Mouse (Mus musculus) cerebellum, adult 9-10 months (tissue): ENCODE data around the gene Polr1a.
A peak's percentile ranks its signal among the peaks of the same experiment; 100 is the strongest.
"Not testable (repeated sequence)": the region's sequence is repeated elsewhere in the genome, so short reads cannot be mapped to it uniquely, and the experiment has no call there.

Source experiments
- DNase-seq: peaks from one replicate; pipeline ENCODE4 v3.0.0; 2022

Gene Polr1a

DNA sequence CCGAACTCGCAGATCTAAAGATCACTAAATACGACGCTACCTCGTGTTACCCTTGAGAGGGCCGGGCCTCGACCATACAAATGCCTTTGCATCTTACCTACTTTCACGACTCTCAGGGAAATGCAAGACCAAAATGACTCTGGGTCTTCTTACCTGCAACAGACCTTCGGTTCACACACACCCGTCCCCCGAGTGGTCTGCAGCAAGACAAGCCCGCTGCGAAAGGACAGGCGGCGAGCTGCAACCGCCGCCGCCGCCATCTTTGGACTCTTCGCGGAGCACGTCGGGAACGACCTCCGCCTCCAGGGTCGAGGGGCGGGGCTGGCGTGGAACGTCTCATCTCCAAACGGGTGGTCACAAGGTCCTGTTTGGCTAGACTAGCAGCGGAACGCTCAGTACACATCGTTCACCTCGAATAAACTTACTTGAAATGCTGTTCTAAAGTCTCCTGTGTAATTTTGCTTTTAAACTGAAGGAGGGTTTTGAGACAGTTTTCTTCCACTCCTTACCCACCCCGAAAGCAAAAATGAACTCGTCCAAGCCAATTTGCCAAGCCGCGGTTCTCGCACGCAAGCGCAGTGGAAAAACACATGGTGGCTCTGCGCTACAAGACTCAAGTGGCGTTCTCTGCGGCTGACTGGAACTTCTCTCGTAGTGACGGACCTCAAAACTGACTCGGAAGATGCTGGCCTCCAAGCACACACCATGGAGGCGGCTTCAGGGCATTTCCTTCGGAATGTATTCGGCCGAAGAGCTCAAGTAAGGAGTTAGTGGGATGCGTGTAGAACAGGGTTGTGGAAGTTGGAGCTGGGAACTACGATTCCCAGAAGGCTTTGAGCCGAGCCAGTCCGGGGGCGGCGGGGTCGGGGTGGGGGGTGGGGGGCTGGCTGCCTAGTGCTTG lies at the start of gene Polr1a, which contains the start of gene Ptcd3:
Gene Polr1a, plus strand, starts transcription at position 573 of the 901 bp plus-strand sequence.
Gene Ptcd3, minus strand, starts transcription at position 270 of the 901 bp plus-strand sequence.
- peak; percentile 93 for DNase-seq

DNA sequence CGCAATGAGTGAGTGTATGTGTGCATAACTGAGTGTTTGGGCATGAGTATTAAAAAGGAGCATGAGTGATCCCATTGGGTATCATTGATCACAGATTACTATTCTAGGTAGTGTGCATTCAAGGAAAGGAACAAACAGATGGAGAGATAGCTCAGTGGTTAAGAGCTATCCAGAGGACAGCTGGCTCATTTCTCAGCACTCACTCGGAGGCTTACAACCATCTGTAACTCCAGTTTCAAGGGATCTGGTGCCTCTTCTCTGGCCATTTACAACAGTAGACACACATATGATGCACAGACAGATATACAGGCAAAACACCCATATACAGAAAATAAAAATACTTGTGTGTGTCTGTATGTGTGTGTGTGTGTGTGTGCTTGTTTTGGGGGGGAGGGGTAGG lies 41.1 kb upstream of the Polr1a start:
- DNase-seq: no peak

DNA sequence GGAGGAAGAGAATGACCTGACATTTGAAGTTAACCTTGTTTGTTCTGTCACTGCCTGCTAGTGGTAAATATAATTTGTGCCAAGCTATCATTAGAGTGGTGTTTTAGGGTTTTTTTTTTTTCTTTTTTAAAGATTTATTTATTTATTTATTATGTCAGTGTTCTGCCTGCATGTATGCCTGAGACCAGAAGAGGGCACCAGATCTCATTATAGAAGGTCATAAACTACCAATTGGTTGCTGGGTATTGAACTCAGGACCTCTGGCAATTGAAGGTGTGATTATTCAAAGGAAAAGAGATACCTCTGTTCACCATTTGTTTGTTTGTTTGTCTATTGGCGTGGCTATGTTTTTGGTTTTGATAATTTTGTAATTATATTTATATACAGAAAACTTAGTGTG lies 40.0 kb upstream of the Polr1a start:
- DNase-seq: no peak

DNA sequence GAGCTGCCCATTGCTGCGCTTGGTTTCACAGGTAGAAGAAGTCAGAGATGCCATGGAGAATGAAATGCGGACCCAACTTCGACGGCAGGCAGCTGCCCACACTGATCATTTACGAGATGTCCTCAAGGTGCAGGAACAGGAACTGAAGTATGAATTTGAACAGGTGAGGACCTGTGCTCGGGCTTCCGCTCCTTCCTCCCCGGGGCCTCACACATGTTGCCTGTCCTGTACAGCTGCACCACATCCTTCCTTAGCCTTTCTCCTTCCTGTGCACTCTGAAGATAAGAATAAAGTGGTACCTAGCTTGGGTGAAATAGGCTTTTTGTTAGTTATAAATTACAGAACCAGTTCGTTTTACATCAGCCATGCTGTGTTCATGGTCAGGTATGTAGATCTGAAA lies 37.5 kb upstream of the Polr1a start:
- DNase-seq: no peak

DNA sequence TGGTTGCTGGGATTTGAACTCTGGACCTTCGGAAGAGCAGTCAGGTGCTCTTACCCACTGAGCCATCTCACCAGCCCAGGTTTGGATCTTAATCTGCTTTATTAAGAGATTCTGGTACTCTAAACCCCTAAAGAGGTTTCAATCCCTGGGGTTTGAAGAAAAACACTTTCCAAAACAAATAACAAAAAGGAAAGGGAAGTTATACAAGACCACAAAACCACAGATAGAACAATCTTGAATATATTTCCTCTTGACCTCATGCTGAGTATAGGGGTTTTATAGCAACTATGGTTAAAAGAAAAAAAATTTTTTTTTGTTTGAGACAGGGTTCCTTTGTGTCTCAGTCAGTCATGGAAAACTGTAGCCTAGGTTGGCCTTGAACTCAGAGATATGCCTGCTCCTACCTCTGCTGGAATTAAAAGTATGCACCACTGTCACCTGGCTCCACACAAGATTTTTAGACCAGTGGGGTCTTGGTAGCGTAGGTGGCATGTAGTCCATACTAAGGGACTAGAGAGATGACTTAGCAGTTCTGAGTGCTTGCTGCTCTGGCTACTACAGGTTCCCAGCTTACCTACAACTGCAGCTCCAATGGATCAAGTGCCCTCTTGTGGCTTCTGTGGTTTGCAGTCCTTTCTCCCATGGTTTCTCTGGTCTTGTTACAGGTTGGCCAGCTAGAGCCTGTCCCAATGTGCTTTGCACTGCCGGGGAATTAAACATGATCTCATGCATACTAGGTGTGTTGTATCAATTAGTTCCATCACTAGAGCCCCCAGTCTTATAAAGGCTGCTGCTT lies 30.7 kb upstream of the Polr1a start:
- no peak for DNase-seq

DNA sequence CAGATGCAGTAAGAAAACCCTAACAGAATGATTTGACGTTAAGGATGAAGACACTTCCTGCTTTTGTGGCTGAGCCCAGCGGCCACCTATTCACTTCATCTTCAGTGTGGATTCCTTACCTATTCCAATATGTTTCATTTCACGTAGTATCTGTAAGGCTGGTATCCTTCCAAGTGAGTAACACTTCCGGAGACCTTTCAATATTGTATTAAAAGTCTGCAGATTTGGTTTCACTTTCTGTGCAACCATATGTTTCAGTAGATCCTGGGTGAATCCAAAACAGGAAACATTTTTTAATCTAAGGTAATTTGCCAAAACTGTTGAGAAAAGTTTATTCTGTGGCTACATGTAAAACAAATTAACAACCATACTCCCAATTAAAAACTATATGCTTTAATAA lies 15.6 kb upstream of the Polr1a start:
- DNase-seq: no peak

DNA sequence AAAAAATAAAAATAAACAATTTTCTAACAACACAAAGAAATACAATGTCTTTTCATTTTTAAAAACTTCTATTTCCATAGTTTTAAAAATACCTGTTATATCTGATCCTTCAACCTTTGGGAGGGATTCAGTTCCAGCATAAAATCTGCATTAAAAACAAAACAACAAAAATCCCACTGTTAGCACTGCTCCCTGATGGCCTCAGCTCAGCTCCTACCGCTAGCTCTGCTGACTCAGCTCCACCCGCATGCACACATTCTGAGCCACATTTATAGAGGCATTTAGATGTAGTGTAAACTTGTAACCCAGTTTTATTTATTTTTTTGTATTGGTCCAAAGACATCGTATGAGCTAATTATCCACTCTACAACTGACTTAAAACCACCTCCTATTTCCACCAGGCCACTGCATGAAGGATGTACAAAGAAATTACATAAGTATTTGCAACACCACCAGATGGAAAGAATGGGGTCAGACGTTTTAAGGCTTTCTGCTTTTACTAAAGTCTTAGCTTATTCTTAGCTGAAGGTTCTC lies 1.1 kb upstream of the Polr1a start:
- peak; percentile 23 for DNase-seq

DNA sequence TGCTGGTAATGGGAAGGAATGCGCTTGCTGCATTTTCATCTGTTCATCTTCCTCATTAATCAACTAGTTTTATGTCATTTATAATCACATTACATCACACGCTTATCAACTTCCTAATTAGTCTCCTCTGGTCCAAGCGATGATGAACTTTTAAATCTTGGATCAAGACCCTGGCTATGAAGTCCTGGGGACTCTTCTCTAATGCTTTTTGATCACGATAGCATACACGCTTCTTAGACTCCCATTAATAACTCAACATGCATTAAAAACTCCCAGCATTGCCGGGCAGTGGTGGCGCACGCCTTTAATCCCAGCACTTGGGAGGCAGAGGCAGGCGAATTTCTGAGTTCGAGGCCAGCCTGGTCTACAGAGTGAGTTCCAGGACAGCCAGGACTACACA lies 531 bp downstream of the Polr1a start:
- no peak for DNase-seq

DNA sequence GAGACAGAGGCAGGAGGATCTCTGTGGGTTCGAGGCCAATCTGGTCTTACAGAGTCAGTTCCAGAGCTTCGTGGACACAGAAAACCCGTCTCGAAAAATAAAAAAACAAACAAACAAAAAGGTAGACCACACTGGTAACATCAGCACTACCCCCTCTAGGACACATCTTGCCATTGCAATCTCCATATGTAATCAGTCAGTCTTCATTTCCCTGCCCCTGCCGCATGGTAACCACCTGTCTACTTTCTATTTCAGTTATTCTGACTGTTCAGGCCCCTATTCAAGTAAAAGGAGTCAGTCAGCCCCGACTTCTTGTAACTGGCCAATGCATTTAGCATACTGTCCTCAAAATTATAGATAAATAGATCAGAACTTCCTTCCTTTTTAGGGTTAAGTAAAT lies 987 bp downstream of the Polr1a start:
- peak; percentile 42 for DNase-seq

DNA sequence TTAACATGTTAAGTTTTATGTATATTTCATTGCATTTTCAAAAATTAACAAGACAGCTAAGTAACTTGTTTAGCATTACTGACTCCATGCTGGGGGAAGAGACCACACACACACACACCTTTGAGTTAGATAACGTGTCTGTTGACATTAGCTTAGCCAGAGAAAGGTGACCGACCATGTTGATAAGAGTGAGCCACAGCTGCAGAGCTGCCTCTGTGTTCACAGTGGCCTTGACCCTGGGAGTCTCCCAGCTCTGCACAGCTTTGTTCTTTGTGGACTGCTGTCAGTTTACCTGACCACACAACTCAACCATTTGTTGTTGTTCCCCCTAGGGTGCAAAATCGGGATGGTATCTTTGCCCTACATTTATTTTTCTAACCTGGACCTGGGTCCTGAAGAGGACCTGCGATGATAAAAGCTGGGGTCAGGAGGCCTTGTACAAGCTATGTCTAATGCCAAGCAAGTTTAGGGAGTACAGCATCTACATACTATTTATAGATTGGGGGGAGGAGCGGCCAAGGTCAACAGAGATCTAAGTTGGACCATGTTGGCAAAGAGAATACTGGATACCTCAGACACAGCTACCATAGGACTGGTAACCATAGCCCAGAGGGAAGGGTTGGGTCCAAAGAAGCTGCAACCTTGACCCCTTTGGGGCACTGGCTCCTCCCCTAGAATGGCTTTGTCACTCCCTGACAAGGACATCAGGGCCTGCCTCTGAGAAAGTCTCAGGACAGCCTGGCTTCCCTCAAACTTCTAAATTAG lies 3.0 kb downstream of the Polr1a start:
- DNase-seq: no peak

DNA sequence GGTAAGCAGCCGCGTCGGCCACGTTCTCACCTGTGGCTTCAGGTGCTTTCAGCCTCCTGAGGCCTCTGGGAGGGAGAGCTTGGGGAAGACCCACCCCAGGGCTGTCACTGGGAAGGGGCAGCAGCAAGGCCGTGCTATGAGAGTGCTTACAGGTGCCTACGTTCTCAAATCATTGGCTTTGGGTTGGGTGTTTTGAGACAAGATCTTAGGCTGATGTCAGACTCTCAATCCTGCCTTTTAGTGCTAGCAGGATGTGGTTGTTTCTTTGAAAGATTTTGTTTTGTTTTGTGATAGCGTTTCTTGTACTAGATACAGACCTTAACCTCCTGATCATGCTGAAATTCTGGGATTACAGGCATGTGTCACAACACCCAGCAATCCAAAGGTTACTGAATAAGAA lies 11.9 kb downstream of the Polr1a start:
- DNase-seq: no peak

DNA sequence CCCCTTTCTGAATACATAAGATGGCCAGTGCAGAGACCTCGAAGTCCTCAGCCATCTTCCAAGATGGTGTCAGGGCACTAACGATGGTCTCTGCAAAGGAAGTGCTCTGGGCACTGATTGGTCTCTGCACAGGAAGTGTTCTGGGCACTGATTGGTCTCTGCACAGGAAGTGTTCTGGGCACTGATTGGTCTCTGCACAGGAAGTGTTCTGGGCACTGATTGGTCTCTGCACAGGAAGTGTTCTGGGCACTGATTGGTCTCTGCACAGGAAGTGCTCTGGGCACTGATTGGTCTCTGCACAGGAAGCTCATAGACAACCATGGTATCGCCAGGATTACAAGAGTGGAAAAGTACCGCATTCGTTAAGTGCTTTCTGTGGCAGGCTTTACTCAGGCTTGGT lies 16.4 kb downstream of the Polr1a start:
- DNase-seq: not testable (repeated sequence)

DNA sequence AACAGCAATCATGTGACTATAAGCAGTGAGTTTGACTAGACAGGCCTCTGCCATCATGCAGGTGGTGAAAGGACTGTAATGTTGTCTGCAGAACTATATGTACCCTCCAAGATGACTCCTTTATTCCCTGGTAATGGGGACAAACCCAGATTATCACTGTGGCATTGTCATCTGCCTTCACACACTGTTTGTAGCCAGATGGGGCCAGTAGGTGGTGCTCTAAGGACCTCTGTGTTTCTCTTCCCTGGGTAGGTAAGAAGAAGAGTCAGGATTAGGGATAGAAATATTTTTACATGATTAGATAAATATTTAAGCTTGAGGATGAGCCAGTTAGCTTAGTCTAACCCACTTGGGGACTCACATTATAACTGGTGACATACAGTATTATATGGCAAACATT lies 19.1 kb downstream of the Polr1a start:
- peak; percentile 81 for DNase-seq

DNA sequence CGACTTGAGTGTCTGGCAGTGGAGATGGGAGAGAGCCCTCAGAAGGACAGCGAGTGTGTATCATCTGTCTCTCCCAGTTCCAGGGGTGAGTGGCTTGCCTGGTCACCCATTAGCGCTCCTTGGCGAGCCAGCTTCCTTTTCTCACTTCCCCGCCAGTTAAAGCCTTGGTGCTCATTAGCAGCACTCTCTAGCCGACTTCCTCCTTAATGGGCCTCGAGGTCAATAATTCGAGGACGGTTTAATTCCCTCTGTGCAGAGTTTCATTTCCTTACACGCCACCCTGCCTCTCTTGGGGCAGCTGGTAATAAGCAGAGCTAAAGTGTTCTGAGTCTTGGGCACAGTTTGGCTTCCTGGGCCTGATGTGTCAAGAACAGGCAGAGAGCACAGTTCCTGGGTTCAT lies 21.2 kb downstream of the Polr1a start:
- no peak for DNase-seq

DNA sequence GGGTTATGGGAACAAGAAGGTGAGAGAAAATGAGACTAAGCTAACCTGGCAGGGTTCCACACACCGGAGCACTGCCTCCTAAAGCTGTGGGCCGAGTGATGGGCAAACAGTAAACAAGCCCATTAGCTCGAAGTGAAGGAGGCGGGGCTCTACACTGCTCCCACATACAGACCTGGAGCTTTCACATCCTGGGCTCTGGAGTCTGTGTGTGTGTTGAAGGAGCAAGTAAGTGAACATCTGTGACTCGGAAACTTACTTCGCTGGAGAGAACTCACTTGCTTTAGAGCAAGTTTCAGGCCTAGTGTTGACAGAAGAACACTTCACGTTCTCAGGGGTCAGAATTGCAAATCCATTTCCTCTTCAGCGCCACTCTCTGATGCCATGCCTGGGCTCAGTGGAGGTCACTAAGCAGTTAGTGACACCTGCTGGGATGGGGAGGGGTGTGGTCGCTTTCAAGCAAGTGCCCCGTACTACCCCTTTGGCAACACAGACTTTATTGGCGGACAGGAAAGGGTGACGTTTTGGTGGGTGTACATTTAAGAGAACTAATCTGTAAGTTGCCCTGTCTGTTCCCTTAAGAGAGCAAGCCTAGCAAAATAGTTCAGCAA lies 22.1 kb downstream of the Polr1a start:
- DNase-seq: no peak

DNA sequence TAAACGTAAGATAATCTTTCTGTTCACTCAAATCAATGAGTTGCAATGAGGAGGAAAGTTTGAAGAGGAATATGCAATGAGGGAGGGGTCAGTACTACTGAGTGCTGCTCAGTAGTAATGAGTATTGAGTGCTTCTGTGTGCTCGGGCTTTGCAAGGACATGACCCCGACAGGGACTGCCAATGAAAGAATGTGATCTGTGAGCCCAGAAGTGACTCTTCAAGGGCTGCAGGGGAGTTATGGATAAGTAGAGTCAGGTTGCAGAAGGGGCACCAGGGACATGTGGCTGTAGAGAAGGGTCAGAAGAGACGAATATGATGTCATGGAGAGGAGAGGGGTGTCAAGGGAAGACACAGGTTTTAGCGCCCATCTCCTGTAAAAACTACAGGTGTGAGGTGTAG lies 23.5 kb downstream of the Polr1a start:
- DNase-seq: no peak

DNA sequence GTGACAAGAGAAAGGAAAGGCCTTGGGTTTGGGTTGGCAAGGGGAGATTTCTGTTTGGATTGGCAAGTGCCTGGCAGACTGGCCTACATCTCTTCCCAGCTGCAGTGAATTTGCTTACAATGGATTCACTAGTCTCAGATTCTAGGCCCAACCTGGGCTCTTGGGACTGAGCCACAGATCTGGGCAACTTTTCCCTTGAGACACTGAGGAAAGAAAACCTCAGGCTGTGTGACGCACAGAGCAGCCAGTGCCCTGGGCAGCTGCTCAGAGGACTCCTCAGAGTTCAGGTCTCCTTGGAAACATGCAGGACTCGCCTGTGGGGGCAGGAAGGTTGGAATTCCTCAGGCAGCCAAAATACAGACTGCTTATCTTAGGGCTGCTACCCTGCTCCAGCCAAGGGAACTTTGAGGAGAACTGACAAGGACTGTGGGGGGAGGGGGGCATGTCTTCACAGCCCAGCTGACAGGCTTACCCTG lies 25.3 kb downstream of the Polr1a start:
- DNase-seq: no peak

DNA sequence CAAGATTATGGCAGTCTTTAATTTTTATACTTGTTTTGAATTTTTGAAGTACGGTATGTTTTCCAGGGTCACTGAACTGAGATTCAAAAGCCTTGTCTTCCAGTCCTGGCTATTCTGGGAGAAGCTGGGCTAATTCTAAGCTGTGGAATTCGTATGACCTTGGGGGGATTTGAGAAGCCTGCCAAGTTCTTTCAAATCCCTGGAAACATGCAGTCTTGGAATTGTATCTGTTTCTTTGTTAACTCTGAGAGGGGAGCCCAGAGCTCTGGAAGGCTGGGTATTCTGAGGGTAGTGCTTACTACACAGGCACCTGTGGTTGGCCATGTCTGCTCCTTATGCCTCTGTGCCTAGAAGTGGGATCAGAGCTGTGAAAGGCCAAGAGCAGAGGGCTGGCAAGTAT lies 26.9 kb downstream of the Polr1a start:
- no peak for DNase-seq

DNA sequence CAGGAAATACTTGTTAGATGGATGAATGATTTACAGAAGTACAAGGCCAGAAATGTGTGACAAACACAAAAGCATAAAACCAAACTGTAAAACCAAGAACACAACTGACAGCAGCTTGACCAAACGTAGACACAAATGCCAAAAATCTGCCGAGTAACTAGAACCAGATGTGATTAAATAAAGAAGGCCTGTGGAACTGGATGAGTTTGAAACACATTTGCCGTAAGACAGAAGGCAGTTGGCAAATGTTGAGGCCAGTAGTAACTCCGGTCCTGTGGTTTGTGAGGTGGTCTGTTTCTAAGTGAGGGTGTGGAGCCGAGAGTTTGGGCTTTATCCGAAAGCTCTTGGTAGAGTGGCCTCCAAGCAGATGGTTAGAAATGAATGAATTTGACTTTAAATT lies 32.1 kb downstream of the Polr1a start:
- no peak for DNase-seq

DNA sequence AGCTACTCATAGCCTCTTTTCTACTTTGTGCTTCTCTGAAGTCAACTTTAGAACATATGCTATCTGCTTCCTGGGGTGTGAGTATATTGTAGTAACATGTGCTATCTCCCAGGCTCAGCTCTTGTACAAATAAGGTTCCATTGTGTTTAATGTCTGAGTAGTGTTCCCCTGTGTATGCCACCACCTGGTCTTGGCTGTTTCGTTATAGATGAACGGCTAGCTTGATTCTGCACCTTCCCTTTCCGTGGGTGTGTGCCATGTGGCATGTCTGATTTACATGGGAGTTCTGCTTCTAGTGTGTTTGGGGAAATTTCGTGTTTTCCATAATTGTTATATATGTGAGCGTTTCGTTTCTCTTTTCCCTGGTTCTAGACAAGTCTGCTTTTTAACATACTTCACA lies 36.2 kb downstream of the Polr1a start:
- DNase-seq: no peak

DNA sequence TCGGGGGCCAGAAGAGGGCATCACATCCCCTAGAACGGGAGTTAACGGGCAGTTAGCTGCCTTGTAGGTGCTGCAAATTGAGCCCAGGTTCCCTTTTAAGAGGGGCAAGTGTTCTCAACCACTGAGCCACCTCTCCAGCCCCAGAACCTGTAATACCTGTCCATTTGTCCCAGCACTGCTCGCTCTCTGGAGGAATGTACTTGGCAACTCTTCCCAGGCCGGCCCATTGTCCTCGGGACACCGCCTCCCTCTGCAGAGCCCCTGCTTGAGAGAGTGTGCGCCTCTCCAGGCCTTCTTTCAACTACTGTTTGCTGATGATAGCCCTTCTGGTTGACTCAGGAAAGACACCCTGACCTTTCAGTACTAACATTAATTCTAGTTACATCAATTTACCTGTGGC lies 37.3 kb downstream of the Polr1a start:
- DNase-seq: no peak

DNA sequence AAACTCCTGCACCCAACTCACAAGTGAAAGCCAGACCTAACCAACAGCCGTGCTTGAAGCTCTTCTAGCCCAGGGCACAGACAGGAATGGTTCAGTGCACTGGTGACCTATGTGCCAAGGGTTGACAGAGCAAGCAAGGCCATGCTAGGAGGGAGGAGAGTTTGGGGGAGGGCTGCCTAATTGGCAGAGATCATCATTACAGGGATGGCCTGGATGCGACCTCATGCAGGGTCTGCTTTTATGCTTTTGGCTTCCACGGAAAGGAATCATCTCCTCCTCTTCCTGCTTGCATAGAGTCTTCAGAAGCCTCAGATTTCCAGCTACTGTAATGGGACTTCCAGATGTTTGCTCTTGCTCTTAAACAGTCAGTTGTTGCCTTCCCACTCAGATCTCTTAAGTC lies 40.9 kb downstream of the Polr1a start:
- DNase-seq: no peak
